Comparison of ENCODE assay signal across 8 mouse cellular contexts in the genomic region with DNA sequence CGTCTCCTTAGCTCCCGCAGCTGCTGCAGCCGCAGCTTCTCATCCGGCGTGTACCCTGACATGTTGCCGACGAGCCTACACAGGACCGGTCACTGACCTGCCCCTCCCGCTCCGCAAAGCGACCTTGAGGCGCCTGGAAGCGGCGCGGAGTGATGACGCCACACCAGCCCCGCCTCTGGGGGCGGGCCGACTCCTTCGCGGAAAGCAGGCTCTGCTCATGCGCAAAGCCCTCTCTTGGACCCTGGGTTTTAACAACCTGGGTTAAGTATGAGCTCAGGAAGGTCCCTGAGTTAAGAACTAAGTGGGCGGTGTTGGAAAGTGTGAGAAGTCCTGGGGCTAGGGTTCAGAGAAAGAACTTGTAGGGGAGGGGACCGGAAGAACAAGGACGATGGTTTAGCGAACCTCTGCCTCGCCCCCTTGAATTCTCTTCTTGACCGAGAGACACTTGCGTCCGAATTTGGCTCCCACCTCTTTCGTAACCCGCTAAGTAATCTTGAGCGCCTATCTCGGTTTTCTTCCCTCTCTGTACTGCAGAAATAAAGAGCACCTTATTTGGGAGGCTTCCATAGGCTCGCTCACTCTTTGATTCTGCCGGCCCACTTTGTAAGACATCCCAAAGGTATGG. TPM values are rescaled to one million over a fixed set of nuclear protein-coding genes. Genes with fewer than 3 reads are reported as not detected.
A peak's percentile ranks its signal among the peaks of the same experiment; 100 is the strongest.
DNase-seq lines count a peak whose midpoint lies in the region; ATAC-seq and TF ChIP-seq lines count a peak whose summit lies in the region.

TSS of gene Ndufb6 (minus strand) at position 146 of the 625 bp plus-strand sequence.

- ATAC-seq in forebrain, embryonic 16.5 days, result peak; percentile 94
- ATAC-seq in lung, embryonic 14.5 days (ENCODE audit: insufficient read depth), result peak; percentile 97

- H3K36me3 ChIP-seq in ES-E14 (ENCODE audit: control insufficient read depth, insufficient read depth, low read length, poor library complexity, severe bottlenecking), result no peaks in the 10 kb centered on the region
- no peaks in the 10 kb centered on the region; the same call in 1 of the 2 replicates for H3K36me3 ChIP-seq in forebrain, embryonic 16.5 days (ENCODE audit: control insufficient read depth, insufficient read depth)
- peaks cover 14% of the 10 kb centered on the region for H3K36me3 ChIP-seq in lung, embryonic 14.5 days (ENCODE audit: insufficient read depth)
- 0 out of 2 replicates have a peak, but pooled peaks cover 4% of the 10 kb centered on the region for H3K36me3 ChIP-seq in thymus, adult 2 months (ENCODE audit: control insufficient read depth, insufficient read depth, low read length)

- TF ChIP-seq CTCF in layer of hippocampus, adult 2 months (conservative IDR thresholded peaks at IDR 0.05), result no peak
- no peak for TF ChIP-seq CTCF in lung, embryonic 14.5 days (IDR thresholded peaks at IDR 0.05; ENCODE audit: low read depth)
- TF ChIP-seq CTCF in olfactory bulb, adult 2 months (IDR thresholded peaks at IDR 0.05; ENCODE audit: insufficient read depth, low read depth, low read length), result no peak
- no peak for TF ChIP-seq CTCF in thymus, adult 2 months (IDR thresholded peaks at IDR 0.05; ENCODE audit: borderline replicate concordance, control insufficient read depth, extremely low read depth, insufficient read depth, low read length, poor library complexity)

- DNase-seq in ES-E14 (ENCODE audit: low read depth, low spot score), result peak; percentile 92
- DNase-seq in cerebellum, adult 11-12 months, result peak; percentile 94
- DNase-seq in heart, postnatal 36 days, result peak; percentile 95
- DNase-seq in layer of hippocampus, adult 2 months (ENCODE audit: low spot score in 2 of 2), result peak; percentile 90 to 96
- peak; percentile 98 for DNase-seq in lung, embryonic 14.5 days
- DNase-seq in thymus, adult 2 months, result peak; percentile 90

- peak within 1 kb of the TSS; percentile 30; the same call in 1 of the 2 replicates for H3K27ac ChIP-seq in ES-E14 (ENCODE audit: insufficient read depth, low read depth, low read length, poor library complexity, severe bottlenecking)
- 0 out of 2 replicates have a peak within 1 kb of the TSS, but pooled peaks have one; percentile 63 for H3K27ac ChIP-seq in forebrain, embryonic 16.5 days (ENCODE audit: low read length)
- peak within 1 kb of the TSS; percentile 93 for H3K27ac ChIP-seq in layer of hippocampus, adult 2 months
- H3K27ac ChIP-seq in lung, embryonic 14.5 days (ENCODE audit: low read depth), result peak within 1 kb of the TSS; percentile 88
- H3K27ac ChIP-seq in olfactory bulb, adult 2 months (ENCODE audit: insufficient read depth, low read depth, low read length), result peak within 1 kb of the TSS; percentile 3
- peak within 1 kb of the TSS; percentile 47 for H3K27ac ChIP-seq in thymus, adult 2 months (ENCODE audit: control insufficient read depth, insufficient read depth, low read length)

- peak within 1 kb of the TSS; percentile 75 for H3K9ac ChIP-seq in ES-E14 (ENCODE audit: insufficient read depth, low read depth, low read length, poor library complexity, severe bottlenecking)
- peak within 1 kb of the TSS; percentile 87 for H3K9ac ChIP-seq in forebrain, embryonic 16.5 days (replicated peaks; ENCODE audit: low read depth, low read length)
- peak within 1 kb of the TSS; percentile 84 for H3K9ac ChIP-seq in lung, embryonic 14.5 days

- H3K9me3 ChIP-seq in ES-E14 (ENCODE audit: control insufficient read depth, insufficient read depth, low read depth, low read length), result no peaks in the 10 kb centered on the region
- H3K9me3 ChIP-seq in forebrain, embryonic 16.5 days (ENCODE audit: control insufficient read depth, low read length), result no peaks in the 10 kb centered on the region
- no peaks in the 10 kb centered on the region for H3K9me3 ChIP-seq in lung, embryonic 14.5 days (ENCODE audit: low read depth, low read length)

- intact Hi-C loops in heart, postnatal 36 days (cut with DNase I), result loop anchor here (2.0 kb wide), 1 partner anchor 137 kb away; the partner anchor contains the start of gene Aco1

- WGBS in forebrain, embryonic 16.5 days, result under 1% methylated on average over 36 of the region's 36 CpGs
- under 1% methylated on average over 36 of the region's 36 CpGs for WGBS in lung, embryonic 14.5 days
- under 1% methylated on average over 36 of the region's 36 CpGs for WGBS in olfactory bulb, adult 2 months
- under 1% methylated on average over 36 of the region's 36 CpGs for WGBS in thymus, adult 2 months

- in situ Hi-C loops in ES-E14 (cut with MboI; ENCODE audit: low sequenced_read_pairs in 2 of 2, unreplicated experiment in 2 of 2), result loop anchor here in 1 of 2 experiments (25.0 kb wide), 1 partner anchor 408 kb away; no protein-coding TSS in a partner anchor

- H3K4me2 ChIP-seq in forebrain, embryonic 16.5 days (ENCODE audit: low read length), result peak within 1 kb of the TSS; percentile 99
- peak within 1 kb of the TSS; percentile 70 for H3K4me2 ChIP-seq in lung, embryonic 14.5 days

- H3K4me1 ChIP-seq in ES-E14 (ENCODE audit: control insufficient read depth in 2 of 2, insufficient read depth in 2 of 2, low read length in 2 of 2, poor library complexity in 1 of 2), result 0 out of 4 replicates have a peak, but pooled peaks cover 0 to 2% of the 10 kb centered on the region in 2 experiments
- H3K4me1 ChIP-seq in forebrain, embryonic 16.5 days (replicated peaks; ENCODE audit: control insufficient read depth, insufficient read depth, low read length), result peaks cover 13% of the 10 kb centered on the region
- peaks cover 4% of the 10 kb centered on the region; the same call in 1 of the 2 replicates for H3K4me1 ChIP-seq in lung, embryonic 14.5 days (ENCODE audit: insufficient read depth)
- H3K4me1 ChIP-seq in olfactory bulb, adult 2 months (ENCODE audit: control insufficient read depth, insufficient read depth, low read length), result peaks cover 4% of the 10 kb centered on the region
- H3K4me1 ChIP-seq in thymus, adult 2 months (replicated peaks; ENCODE audit: control insufficient read depth, insufficient read depth, low read length), result peaks cover 5% of the 10 kb centered on the region

- H3K27me3 ChIP-seq in forebrain, embryonic 16.5 days (replicated peaks; ENCODE audit: control insufficient read depth, insufficient read depth, low read length), result no peaks in the 10 kb centered on the region
- H3K27me3 ChIP-seq in lung, embryonic 14.5 days (ENCODE audit: insufficient read depth, low read length), result no peaks in the 10 kb centered on the region
- no peaks in the 10 kb centered on the region for H3K27me3 ChIP-seq in thymus, adult 2 months (ENCODE audit: control insufficient read depth, insufficient read depth, low read length)

- peak within 1 kb of the TSS; percentile 89 to 90 for H3K4me3 ChIP-seq in ES-E14 (ENCODE audit: insufficient read depth in 1 of 2, low read depth in 1 of 2, low read length in 2 of 2, poor library complexity in 1 of 2, severe bottlenecking in 1 of 2)
- H3K4me3 ChIP-seq in forebrain, embryonic 16.5 days (replicated peaks; ENCODE audit: low read length), result peak within 1 kb of the TSS; percentile 89
- peak within 1 kb of the TSS; percentile 67 for H3K4me3 ChIP-seq in layer of hippocampus, adult 2 months
- peak within 1 kb of the TSS; percentile 76 for H3K4me3 ChIP-seq in lung, embryonic 14.5 days (ENCODE audit: low read depth, low read length)
- peak within 1 kb of the TSS; percentile 69 for H3K4me3 ChIP-seq in olfactory bulb, adult 2 months (ENCODE audit: insufficient read depth, low read depth, low read length)
- peak within 1 kb of the TSS; percentile 65 for H3K4me3 ChIP-seq in thymus, adult 2 months (ENCODE audit: control insufficient read depth, insufficient read depth, low read length)

- peak; percentile 83 for TF ChIP-seq POLR2A in olfactory bulb, adult 2 months (IDR thresholded peaks at IDR 0.05; ENCODE audit: insufficient read depth, low read depth, low read length)
- TF ChIP-seq POLR2A in thymus, adult 2 months (IDR thresholded peaks at IDR 0.05; ENCODE audit: control insufficient read depth, extremely low read depth, insufficient read depth, low read length, poor library complexity), result peak; percentile 59; the same call in 1 of the 2 replicates

TF ChIP-seq in ES-E14, 5 proteins besides CTCF, POLR2A, EP300 and RAD21:
- TF ChIP-seq CHD2 (IDR thresholded peaks at IDR 0.05; ENCODE audit: low read depth, low read length) (no peak), HCFC1 (IDR thresholded peaks at IDR 0.05; ENCODE audit: borderline replicate concordance, insufficient read depth, low read length) (peak; percentile 76; the same call in 1 of the 2 replicates)

RNA-seq across cellular contexts. Expression of gene Ndufb6, which starts in this region (rescaled TPM):
- 260 and 270 TPM in 2 replicates for total RNA-seq in ES-E14 (2012; rRNA removed)
- 270 and 276 TPM in 2 replicates for polyA plus RNA-seq in forebrain, embryonic 16.5 days (2015; fragmentation: Nextera tagmentation; extraction: Ambion mirVana)
- total RNA-seq in heart, postnatal 36 days (2021), result 100 to 1,000 TPM; 484 to 546 TPM
- 100 to 1,000 TPM; 164 to 179 TPM for total RNA-seq in layer of hippocampus, adult 2 months (2021)
- polyA plus RNA-seq in lung, embryonic 14.5 days (2014; fragmentation: Nextera tagmentation; extraction: Ambion mirVana), result 284 and 295 TPM in 2 replicates
- polyA plus RNA-seq in olfactory bulb, adult 2 months (2012; ENCODE audit: insufficient read depth, insufficient read length, low replicate concordance, missing spikeins), result not detected in 2 replicates
- polyA plus RNA-seq in thymus, adult 2 months (2012; rRNA removed), result 102 and 125 TPM in 2 replicates

Comparison
In these comparisons a context has a peak if more than half of its experiments do, and no peak if none do; other contexts are left out.
1. Peak in every context shown above with its lines: DNase-seq, ATAC-seq, H3K4me3 ChIP-seq and H3K27ac ChIP-seq.
2. RNA of gene Ndufb6 (polyA plus RNA-seq): 284 to 295 TPM in lung, embryonic 14.5 days, 270 to 276 TPM in forebrain, embryonic 16.5 days and 102 to 125 TPM in thymus, adult 2 months; not detected in olfactory bulb, adult 2 months; every median in the first group is over 100 times any median in the second.
3. H3K27ac ChIP-seq: peak in every context shown above with its lines; median percentile 93 in layer of hippocampus, adult 2 months; 88 in lung, embryonic 14.5 days; 63 in forebrain, embryonic 16.5 days; 47 in thymus, adult 2 months; 30 in ES-E14; 3 in olfactory bulb, adult 2 months.